Mouse (Mus musculus): Measurements from ENCODE around the gene Gm8297.
"Not testable (repeated sequence)": the region's sequence is repeated elsewhere in the genome, so short reads cannot be mapped to it uniquely, and the experiment has no call there.

Gm8297 gene

GRCm38 (mm10) chr14:4983635-4984034 is at the start of gene Gm8297:
Gm8297 (plus strand) TSS chr14:4983935.
- not testable (repeated sequence) for DNase-seq (ENCODE audit: low spot score in 2 of 2)

- DNase-seq (ENCODE audit: low spot score in 2 of 2), result not testable (repeated sequence)
These were observed 31.9 kb downstream of the Gm8297 start, which contains the start of gene Gm3298 for GRCm38 (mm10) chr14:5015591-5015990. Gm3298 (plus strand) TSS chr14:5015891.
